Mouse (Mus musculus) kidney, embryonic 14.5 days (tissue): ENCODE measurements around the gene Ceacam16. TPM values are rescaled to one million over a fixed set of nuclear protein-coding genes. Genes with fewer than 3 reads are reported as not detected.

Experiments used
- ATAC-seq: fragments of 200-750 bp; cut with Nextera tagmentation; 2 replicates; pipeline ENCODE4 v1.8.0; 2017; ENCODE audit warnings: moderate number of reproducible peaks, mild to moderate bottlenecking, moderate TSS enrichment, moderate library complexity; ENCODE audit not compliant: low FRiP score, low TSS enrichment
- H3K27ac ChIP-seq: fragments of 300-500 bp; sonication (generic); 2 replicates; pipeline ENCODE4 v1.5.1; 2014; ENCODE audit warnings: low read depth, mild to moderate bottlenecking, low read length, moderate library complexity, mixed read lengths
- H3K27me3 ChIP-seq: fragments of 300-500 bp; sonication (generic); 2 replicates; pipeline ENCODE4 v1.6.1; 2014; ENCODE audit warnings: mild to moderate bottlenecking, low read length; ENCODE audit not compliant: control insufficient read depth, insufficient read depth
- H3K36me3 ChIP-seq: fragments of 300-500 bp; sonication (generic); 2 replicates; pipeline ENCODE4 v1.6.1; 2014; ENCODE audit warnings: low read length, mixed read lengths; ENCODE audit not compliant: control insufficient read depth, insufficient read depth
- H3K4me1 ChIP-seq: fragments of 300-500 bp; sonication (generic); 2 replicates; pipeline ENCODE4 v1.6.1; 2014; ENCODE audit warnings: low read length, mixed read lengths; ENCODE audit not compliant: control insufficient read depth, insufficient read depth
- H3K4me2 ChIP-seq: fragments of 300-500 bp; sonication (generic); replicated peaks from 2 replicates; pipeline ENCODE4 v1.6.1; 2014; ENCODE audit warnings: low read depth, mild to moderate bottlenecking, low read length
- H3K4me3 ChIP-seq: fragments of 300-500 bp; sonication (generic); 2 replicates; pipeline ENCODE4 v1.5.1; 2014; ENCODE audit warnings: mild to moderate bottlenecking, low read length
- H3K9ac ChIP-seq: fragments of 300-500 bp; sonication (generic); 2 replicates; pipeline ENCODE4 v1.6.1; 2014; ENCODE audit warnings: low read depth, mild to moderate bottlenecking, low read length, moderate library complexity
- H3K9me3 ChIP-seq: fragments of 300-500 bp; sonication (generic); 2 replicates; pipeline ENCODE4 v1.6.1; 2016; ENCODE audit warnings: low read length; ENCODE audit not compliant: control insufficient read depth
- WGBS: fragments of 180-500 bp; shearing (Covaris S2); extraction: QIAGEN DNeasy Blood & Tissue Kit; methylation state at CpG from one replicate; pipeline ENCODE4 v1.1.7; 2014; 5-methylcytosine and 5-hydroxymethylcytosine counted together
- polyA plus RNA-seq: library from polyadenylated mRNA; unstranded; fragments of >200 nt; fragmentation: Nextera tagmentation; extraction: Ambion mirVana; gene quantifications from 2 replicates; pipeline ENCODE4 v1.2.1, GENCODE M21; 2014

Gene Ceacam16
- polyA plus RNA-seq: not detected in 2 replicates

DNA sequence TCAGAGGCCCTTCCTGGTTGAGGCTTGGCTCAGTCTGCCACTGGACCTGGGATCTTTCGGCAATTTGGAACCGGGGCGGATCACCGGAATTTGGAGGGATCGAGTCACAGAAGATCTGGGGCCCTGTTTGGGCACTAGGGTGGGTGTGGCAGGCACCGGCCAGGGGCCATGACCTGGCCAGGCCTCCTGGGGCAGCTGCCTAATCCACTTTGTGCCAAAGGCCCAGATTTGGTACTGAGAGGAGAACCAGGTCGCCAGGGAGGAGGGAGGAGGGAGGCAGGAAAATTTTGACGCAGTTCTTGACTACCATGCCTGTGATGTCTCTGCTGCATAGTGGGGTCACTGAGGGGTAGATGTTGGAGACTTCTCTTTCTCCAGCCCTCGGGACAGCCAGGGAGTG, at the start of gene Ceacam16:
TSS of gene Ceacam16 (minus strand) at position 101 of the 400 bp plus-strand sequence.
- no peak within 1 kb of the TSS for H3K9ac ChIP-seq
- no peak within 1 kb of the TSS for H3K27ac ChIP-seq
- no peaks in the 10 kb centered on the region for H3K36me3 ChIP-seq
- H3K27me3 ChIP-seq: no peaks in the 10 kb centered on the region; the same call in 1 of the 2 replicates
- H3K4me1 ChIP-seq: no peaks in the 10 kb centered on the region
- H3K9me3 ChIP-seq: no peaks in the 10 kb centered on the region
- no peak within 1 kb of the TSS for H3K4me2 ChIP-seq
- 78% methylated on average over 9 of the region's 9 CpGs for WGBS
- no peak within 1 kb of the TSS for H3K4me3 ChIP-seq
- ATAC-seq: no peak

DNA sequence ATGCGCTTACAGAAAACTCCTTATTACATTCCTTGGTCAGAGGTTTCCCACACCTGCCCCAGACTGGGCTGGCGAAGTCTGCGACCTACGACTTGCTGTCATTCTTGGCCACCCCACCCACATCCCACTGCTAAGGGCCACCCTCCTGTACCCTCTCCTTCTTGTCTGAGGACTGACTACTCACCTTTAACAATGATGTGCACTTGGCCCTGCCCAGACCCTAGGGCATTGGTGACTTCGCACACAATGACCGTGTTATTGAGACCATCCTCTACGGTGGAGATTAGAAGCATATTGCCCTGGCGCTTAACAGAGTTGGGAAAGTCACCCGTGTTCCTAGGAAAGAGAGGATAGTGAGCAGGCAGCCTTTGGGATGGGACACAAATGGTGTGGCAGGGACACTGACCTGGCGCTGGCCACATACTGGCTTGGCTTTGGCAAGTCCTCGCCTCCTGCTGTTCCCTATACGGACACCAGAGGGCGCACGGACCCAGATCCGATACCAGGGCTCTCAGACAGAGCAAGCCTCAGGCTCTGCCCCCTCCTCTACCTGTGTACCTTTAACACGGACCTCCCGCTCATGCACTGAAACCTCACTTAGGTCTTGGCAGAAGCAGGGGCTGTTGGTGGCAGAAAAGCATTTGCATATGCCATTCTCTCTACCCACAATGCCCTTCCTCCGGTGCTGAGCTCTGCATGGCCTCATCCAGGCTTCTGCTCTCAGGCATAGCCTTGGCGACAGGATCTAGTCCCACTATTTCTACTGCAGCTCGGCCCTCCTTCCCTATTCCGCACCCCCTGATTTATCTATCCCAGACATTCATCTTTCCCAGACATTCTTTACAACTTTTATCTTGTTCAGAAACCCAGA, 49.6 kb upstream of the Ceacam16 start:
- no peak overlapping the region for H3K27ac ChIP-seq
- peaks cover 17% of the 10 kb centered on the region for H3K36me3 ChIP-seq
- no peak overlapping the region for H3K9ac ChIP-seq
- peak; percentile 83 for ATAC-seq
- no peaks in the 10 kb centered on the region for H3K4me1 ChIP-seq
- H3K4me2 ChIP-seq: no peak overlapping the region
- no peak overlapping the region for H3K4me3 ChIP-seq
- 51% methylated on average over 21 of the region's 21 CpGs for WGBS
- peaks cover 4% of the 10 kb centered on the region; the same call in 1 of the 2 replicates for H3K9me3 ChIP-seq
- H3K27me3 ChIP-seq: no peaks in the 10 kb centered on the region

DNA sequence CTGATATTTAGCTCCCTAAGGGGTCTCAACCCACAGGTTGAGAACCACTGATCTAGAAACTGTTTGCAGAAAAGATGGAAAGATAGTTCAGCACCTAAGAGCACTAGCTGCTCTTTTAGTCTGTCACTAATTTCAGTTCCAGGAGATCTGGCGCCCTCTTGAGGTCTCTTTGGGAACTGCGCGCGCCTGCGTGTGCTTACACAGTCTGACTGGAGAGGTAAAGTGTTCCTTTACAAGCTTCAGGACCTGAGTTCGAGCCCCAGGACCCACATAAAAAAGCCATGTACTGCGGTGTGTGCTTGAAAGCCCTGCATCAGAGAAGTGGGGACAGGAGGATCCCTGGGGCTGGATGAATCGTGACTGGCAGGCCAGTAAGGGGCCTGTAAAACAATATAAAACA, 28.8 kb upstream of the Ceacam16 start:
- H3K36me3 ChIP-seq: no peaks in the 10 kb centered on the region
- H3K27me3 ChIP-seq: no peaks in the 10 kb centered on the region
- no peak overlapping the region for H3K4me3 ChIP-seq
- no peak overlapping the region for H3K4me2 ChIP-seq
- no peaks in the 10 kb centered on the region for H3K4me1 ChIP-seq
- H3K9ac ChIP-seq: no peak overlapping the region
- no peak for ATAC-seq
- 57% methylated on average over 8 of the region's 8 CpGs for WGBS
- no peaks in the 10 kb centered on the region for H3K9me3 ChIP-seq
- no peak overlapping the region for H3K27ac ChIP-seq

DNA sequence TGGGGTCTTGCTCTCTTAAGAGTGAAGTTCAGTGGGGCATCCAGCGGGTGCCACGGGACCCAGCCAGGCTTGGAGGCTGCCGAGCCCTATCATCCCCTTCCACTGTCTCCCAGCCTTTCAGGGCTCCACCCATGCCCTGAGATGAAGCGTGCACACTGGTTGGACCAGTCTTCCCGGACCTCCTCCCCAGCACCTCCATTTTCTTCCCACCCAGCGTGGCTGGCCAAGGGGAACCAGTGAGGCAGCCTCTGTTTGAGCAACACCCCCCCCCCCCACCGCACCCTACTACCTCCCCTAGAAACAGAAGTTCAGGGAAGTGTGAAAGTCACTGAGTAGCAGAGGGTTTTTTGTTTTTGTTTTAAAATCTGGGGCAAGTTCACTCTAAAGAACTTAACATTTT, 26.8 kb upstream of the Ceacam16 start, which contains the start of gene Ceacam19:
TSS of gene Ceacam19 (minus strand) at position 117 of the 400 bp plus-strand sequence.
- Histone ChIP-seq H3K27me3 (no peaks in the 10 kb centered on the region), H3K9ac (no peak within 1 kb of the TSS), H3K9me3 (no peaks in the 10 kb centered on the region), H3K4me2 (no peak within 1 kb of the TSS), H3K4me3 (no peak within 1 kb of the TSS), H3K27ac (no peak within 1 kb of the TSS), H3K36me3 (no peaks in the 10 kb centered on the region), H3K4me1 (no peaks in the 10 kb centered on the region)
- WGBS: 72% methylated on average over 7 of the region's 7 CpGs
- ATAC-seq: no peak

DNA sequence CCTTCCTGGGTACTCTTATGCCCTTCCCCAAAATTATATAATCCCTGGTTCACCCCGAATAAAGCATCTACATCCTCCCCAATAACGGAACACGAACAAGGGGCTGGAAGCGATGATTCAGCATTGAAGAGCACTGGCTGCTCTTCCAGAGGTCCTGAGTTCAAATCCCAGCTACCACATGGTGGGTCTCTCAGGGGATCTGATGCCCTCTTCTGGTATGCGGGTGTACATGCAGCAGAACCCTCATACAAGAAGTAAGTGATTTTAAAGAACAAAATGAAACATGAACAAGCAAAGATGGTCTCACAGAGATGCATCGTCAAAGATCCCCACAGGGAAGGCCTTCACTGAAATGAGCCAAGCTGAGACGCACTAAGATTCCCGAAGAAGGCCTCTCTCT, 19.7 kb upstream of the Ceacam16 start:
- no peak overlapping the region for H3K4me2 ChIP-seq
- WGBS: 81% methylated on average over 8 of the region's 8 CpGs
- H3K4me1 ChIP-seq: no peaks in the 10 kb centered on the region
- H3K9ac ChIP-seq: no peak overlapping the region
- no peak overlapping the region for H3K4me3 ChIP-seq
- no peak overlapping the region for H3K27ac ChIP-seq
- H3K36me3 ChIP-seq: no peaks in the 10 kb centered on the region
- H3K9me3 ChIP-seq: no peaks in the 10 kb centered on the region
- no peak for ATAC-seq
- no peaks in the 10 kb centered on the region for H3K27me3 ChIP-seq

DNA sequence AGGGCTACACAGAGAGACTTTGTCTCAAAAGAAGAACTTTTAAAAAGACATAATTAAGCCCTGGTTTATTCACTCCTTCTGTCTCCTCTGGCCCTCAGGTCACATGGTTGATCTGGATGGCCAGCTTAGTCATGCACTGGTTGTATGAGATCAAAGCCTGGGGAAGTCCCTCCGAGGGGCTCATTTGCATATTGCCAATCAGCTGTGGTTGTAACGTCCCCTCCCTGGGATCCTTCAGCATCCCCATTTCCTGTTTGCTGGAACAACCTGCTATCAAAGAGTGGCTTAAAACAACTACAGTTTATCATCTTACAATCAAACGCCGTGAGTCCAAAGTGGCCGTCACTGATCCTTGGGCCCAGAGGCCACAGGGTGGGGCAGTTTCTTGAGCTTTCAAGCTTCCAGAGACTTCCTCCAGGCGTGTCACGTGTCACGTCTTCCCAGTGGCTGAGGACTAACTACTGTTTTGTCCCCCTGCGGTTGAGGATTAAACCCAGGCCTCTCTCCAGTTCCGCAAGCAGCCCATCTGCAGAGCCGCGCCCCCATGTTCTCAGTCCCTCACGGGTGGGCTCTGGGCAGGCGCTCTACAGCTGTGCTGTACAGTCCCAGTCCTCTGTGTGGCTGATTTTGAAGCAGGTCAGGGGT, 15.8 kb upstream of the Ceacam16 start:
- no peaks in the 10 kb centered on the region for H3K27me3 ChIP-seq
- H3K4me3 ChIP-seq: no peak overlapping the region
- 37% methylated on average over 14 of the region's 14 CpGs for WGBS
- H3K9ac ChIP-seq: no peak overlapping the region
- no peak overlapping the region for H3K4me2 ChIP-seq
- no peaks in the 10 kb centered on the region for H3K4me1 ChIP-seq
- H3K27ac ChIP-seq: no peak overlapping the region
- ATAC-seq: 0 out of 2 replicates have a peak, but pooled peaks have one; percentile 29
- H3K9me3 ChIP-seq: no peaks in the 10 kb centered on the region
- no peaks in the 10 kb centered on the region for H3K36me3 ChIP-seq

DNA sequence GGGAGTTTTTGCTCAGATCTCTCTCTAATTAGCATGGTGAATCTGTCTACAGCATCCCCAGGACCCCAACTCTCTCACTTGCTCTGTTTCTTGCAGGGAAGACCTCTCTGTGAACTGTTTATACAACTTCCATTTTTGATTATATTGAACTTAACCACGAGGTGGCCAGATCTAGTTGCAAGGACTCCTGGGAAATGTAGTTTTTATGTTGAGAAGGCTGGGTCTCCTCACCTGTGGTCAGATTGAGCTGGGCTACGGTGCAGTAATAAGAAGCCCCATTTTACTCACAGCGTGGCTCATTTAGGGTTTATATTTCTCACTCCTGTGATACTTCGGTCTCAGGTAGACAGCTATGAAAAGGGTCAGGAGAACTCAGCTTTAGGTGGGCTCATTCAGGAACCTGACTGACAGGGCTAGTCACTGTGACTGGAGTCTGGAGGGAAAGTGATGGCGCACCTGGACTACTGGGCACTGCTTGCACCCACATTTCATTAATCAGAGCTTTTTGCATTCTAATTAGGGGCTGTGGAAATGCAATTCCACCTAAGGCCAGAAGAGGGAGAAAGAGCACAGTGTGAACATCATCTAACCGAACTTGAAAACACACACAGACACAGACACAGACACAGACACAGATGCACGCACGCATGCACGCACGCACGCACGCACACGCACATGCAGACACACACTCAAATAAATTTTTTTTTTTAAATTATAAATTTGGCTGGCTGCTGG, 15.0 kb upstream of the Ceacam16 start:
- Histone ChIP-seq H3K9ac (no peak overlapping the region), H3K36me3 (no peaks in the 10 kb centered on the region), H3K9me3 (no peaks in the 10 kb centered on the region), H3K4me1 (no peaks in the 10 kb centered on the region), H3K4me2 (no peak overlapping the region), H3K27ac (no peak overlapping the region), H3K4me3 (no peak overlapping the region), H3K27me3 (no peaks in the 10 kb centered on the region)
- WGBS: 53% methylated on average over 13 of the region's 13 CpGs
- ATAC-seq: peak; percentile 58; the same call in 1 of the 2 replicates

DNA sequence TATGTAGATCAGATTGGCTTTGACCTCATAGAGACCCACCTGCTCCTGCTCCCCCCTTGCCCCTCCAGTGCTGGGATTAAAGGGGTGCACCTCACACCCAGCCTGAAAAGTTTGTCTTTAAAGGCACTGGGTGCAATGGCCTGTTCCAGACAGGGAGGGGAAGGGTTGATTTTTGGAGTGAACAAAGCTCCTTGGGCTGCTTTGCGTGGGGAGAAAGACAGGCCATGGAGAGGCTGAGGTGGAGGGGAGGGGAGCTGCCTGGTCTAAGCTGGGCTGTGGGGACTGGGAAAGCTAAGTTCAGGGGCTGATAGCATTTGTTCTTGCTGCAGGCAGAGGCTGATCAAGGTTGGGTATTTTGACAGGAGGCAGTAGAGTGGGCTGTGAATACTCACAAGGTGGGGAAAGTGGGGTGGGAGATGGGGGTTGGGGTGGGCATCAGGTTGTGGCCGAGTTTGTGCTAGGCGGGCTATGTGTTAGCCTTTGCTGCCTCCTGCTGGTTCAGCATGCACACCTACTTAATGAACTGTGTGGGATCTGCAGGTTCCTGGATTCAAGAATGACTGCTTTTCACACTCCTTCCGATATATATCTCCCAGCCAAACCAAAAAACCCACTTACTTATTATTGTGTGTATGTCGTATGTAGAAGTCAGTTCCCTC, 11.0 kb upstream of the Ceacam16 start:
- Histone ChIP-seq H3K36me3 (no peaks in the 10 kb centered on the region), H3K4me3 (no peak overlapping the region), H3K27ac (no peak overlapping the region), H3K27me3 (no peaks in the 10 kb centered on the region), H3K4me1 (no peaks in the 10 kb centered on the region), H3K9ac (no peak overlapping the region), H3K4me2 (no peak overlapping the region), H3K9me3 (no peaks in the 10 kb centered on the region)
- 49% methylated on average over 5 of the region's 5 CpGs for WGBS
- ATAC-seq: no peak
